Mouse (Mus musculus): ENCODE measurements around the gene Lamc3. TPM values are rescaled to one million over a fixed set of nuclear protein-coding genes. Genes with fewer than 3 reads are reported as not detected.

Gene Lamc3
- polyA plus RNA-seq, 1 experiment from 2014 or later, result 0.02 TPM

- TF ChIP-seq EP300 (IDR thresholded peaks at IDR 0.05; ENCODE audit: low read depth) (0 out of 2 replicates have a peak, but pooled peaks have one; percentile 21), CTCF (IDR thresholded peaks at IDR 0.05; ENCODE audit: low read depth) (no peak)
- WGBS (ENCODE audit: insufficient replicate concordance), result under 1% methylated on average over 59 of the region's 60 CpGs
- Histone ChIP-seq H3K4me1 (ENCODE audit: insufficient read depth) (peaks cover 13% of the 10 kb centered on the region), H3K27ac (ENCODE audit: low read depth) (peak within 1 kb of the TSS; percentile 78), H3K9ac (replicated peaks) (peak within 1 kb of the TSS; percentile 98), H3K36me3 (replicated peaks; ENCODE audit: insufficient read depth, low read length) (peaks cover 27% of the 10 kb centered on the region), H3K4me2 (ENCODE audit: low read depth, low read length) (peak within 1 kb of the TSS; percentile 77), H3K4me3 (ENCODE audit: low read depth, low read length) (peak within 1 kb of the TSS; percentile 94), H3K9me3 (ENCODE audit: low read length) (no peaks in the 10 kb centered on the region), H3K27me3 (ENCODE audit: insufficient read depth, low read length) (no peaks in the 10 kb centered on the region)
- DNase-seq (peak; percentile 99), ATAC-seq (peak; percentile 100)
Observed at GRCm38 (mm10) chr2:31974141-31974808, 87.2 kb downstream of the Lamc3 start, which contains the start of gene Nup214. TSS of gene Nup214 (plus strand) at chr2:31974436.

DNA sequence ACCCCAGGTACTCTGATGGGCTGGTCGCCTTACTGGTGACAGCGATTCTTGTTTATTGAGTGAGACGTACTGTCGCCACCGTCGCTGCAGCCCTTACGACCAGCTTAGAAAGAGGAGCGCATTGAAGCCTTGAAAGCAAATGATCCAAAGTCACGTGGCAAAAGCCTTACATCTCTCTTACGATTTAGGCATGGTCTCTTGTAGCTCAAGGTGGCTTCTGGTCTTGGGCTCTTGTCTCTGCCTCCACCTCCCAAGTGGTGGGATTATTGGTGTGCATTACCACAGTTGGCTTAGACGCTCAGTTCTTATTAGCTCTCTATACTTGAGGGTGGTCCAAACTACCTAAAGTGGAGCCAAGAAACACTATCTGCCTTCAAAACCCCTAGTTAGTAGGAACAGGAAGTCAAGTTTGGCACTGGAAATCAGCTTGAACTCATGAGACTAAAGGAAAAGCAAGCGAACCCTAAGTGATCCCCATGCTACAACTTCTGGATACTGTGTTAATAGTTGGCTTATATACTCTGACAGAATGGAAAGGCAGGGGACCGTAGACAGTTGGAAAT, 87.8 kb downstream of the Lamc3 start:
- ATAC-seq, result no peak
- WGBS (ENCODE audit: insufficient replicate concordance), result 6% methylated on average over 13 of the region's 13 CpGs
- H3K27ac ChIP-seq (ENCODE audit: low read depth), result peak overlapping the region; percentile 78
- peak overlapping the region; percentile 94 for H3K4me3 ChIP-seq (ENCODE audit: low read depth, low read length)
- no peaks in the 10 kb centered on the region for H3K27me3 ChIP-seq (ENCODE audit: insufficient read depth, low read length)
- peak overlapping the region; percentile 98 for H3K9ac ChIP-seq (replicated peaks)
- peaks cover 31% of the 10 kb centered on the region for H3K36me3 ChIP-seq (replicated peaks; ENCODE audit: insufficient read depth, low read length)
- peaks cover 13% of the 10 kb centered on the region for H3K4me1 ChIP-seq (ENCODE audit: insufficient read depth)
- no peak for DNase-seq
- TF ChIP-seq CTCF (IDR thresholded peaks at IDR 0.05; ENCODE audit: low read depth), result no peak
- no peak for TF ChIP-seq EP300 (IDR thresholded peaks at IDR 0.05; ENCODE audit: low read depth)
- H3K4me2 ChIP-seq (ENCODE audit: low read depth, low read length), result peak overlapping the region; percentile 77
- H3K9me3 ChIP-seq (ENCODE audit: low read length), result no peaks in the 10 kb centered on the region

DNA sequence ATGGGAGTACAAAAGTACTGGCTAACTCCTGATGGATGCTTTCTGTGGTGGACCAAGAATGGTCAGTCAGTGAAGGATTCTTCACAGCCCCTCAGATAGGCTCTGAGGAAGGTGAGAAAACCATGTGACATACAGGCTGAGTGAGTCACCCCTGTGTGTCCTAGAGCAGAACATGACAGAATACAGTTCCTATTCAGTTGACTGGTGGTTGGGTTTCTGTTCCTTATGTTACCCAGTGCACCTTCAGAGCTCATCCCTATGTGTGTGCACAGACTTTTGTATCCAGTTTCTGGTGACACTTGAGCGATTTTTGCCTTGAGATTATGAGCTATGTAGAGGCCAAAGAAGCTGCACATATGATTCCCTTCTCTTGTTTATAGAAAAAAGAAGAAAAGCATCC, 100.7 kb downstream of the Lamc3 start:
- H3K27ac ChIP-seq (ENCODE audit: low read depth), result no peak overlapping the region
- no peak overlapping the region for H3K4me2 ChIP-seq (ENCODE audit: low read depth, low read length)
- no peaks in the 10 kb centered on the region for H3K4me1 ChIP-seq (ENCODE audit: insufficient read depth)
- no peak overlapping the region for H3K9ac ChIP-seq (replicated peaks)
- ATAC-seq (no peak), DNase-seq (no peak)
- 88% methylated on average over 1 of the region's 1 CpGs for WGBS (ENCODE audit: insufficient replicate concordance)
- no peaks in the 10 kb centered on the region for H3K27me3 ChIP-seq (ENCODE audit: insufficient read depth, low read length)
- H3K9me3 ChIP-seq (ENCODE audit: low read length), result no peaks in the 10 kb centered on the region
- no peak overlapping the region for H3K4me3 ChIP-seq (ENCODE audit: low read depth, low read length)
- TF ChIP-seq EP300 (IDR thresholded peaks at IDR 0.05; ENCODE audit: low read depth), result no peak
- TF ChIP-seq CTCF (IDR thresholded peaks at IDR 0.05; ENCODE audit: low read depth), result no peak
- peaks cover 88% of the 10 kb centered on the region for H3K36me3 ChIP-seq (replicated peaks; ENCODE audit: insufficient read depth, low read length)

- no peak for ATAC-seq
- no peak for TF ChIP-seq EP300 (IDR thresholded peaks at IDR 0.05; ENCODE audit: low read depth)
- no peak for TF ChIP-seq CTCF (IDR thresholded peaks at IDR 0.05; ENCODE audit: low read depth)
- 89% methylated on average over 4 of the region's 4 CpGs for WGBS (ENCODE audit: insufficient replicate concordance)
- H3K4me2 ChIP-seq (ENCODE audit: low read depth, low read length), result no peak overlapping the region
- H3K9ac ChIP-seq (replicated peaks), result no peak overlapping the region
- H3K9me3 ChIP-seq (ENCODE audit: low read length), result no peaks in the 10 kb centered on the region
- no peak overlapping the region for H3K27ac ChIP-seq (ENCODE audit: low read depth)
- no peak overlapping the region for H3K4me3 ChIP-seq (ENCODE audit: low read depth, low read length)
- peaks cover 88% of the 10 kb centered on the region for H3K36me3 ChIP-seq (replicated peaks; ENCODE audit: insufficient read depth, low read length)
- H3K27me3 ChIP-seq (ENCODE audit: insufficient read depth, low read length), result no peaks in the 10 kb centered on the region
- H3K4me1 ChIP-seq (ENCODE audit: insufficient read depth), result no peaks in the 10 kb centered on the region
- DNase-seq, result no peak
Observed at GRCm38 (mm10) chr2:31990961-31991360, 103.9 kb downstream of the Lamc3 start.

DNA sequence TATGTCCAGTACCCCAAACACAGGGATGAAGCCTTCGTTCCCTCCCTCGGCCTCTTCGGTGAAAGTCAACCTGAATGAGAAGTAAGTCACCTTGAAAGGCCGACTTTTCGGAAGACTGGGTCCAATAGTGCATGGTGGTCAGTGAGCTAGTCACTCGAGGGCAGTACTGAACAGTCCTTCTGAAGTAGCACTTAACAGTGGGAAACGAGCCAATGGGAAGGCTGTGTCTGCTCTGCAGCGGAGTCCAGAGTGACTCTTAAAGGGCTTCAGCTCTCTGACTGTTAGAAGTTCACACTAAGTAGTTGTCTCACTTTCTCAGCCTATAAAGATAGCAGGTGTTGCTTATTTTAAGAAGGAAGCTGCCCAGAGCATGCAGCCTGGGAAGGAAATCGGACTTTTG, 107.8 kb downstream of the Lamc3 start:
- no peak for ATAC-seq
- Histone ChIP-seq H3K27me3 (ENCODE audit: insufficient read depth, low read length) (no peaks in the 10 kb centered on the region), H3K9me3 (ENCODE audit: low read length) (no peaks in the 10 kb centered on the region), H3K4me2 (ENCODE audit: low read depth, low read length) (no peak overlapping the region), H3K4me1 (ENCODE audit: insufficient read depth) (no peaks in the 10 kb centered on the region), H3K9ac (replicated peaks) (no peak overlapping the region), H3K27ac (ENCODE audit: low read depth) (no peak overlapping the region), H3K4me3 (ENCODE audit: low read depth, low read length) (no peak overlapping the region), H3K36me3 (replicated peaks; ENCODE audit: insufficient read depth, low read length) (peaks cover 88% of the 10 kb centered on the region)
- no peak for TF ChIP-seq CTCF (IDR thresholded peaks at IDR 0.05; ENCODE audit: low read depth)
- no peak for TF ChIP-seq EP300 (IDR thresholded peaks at IDR 0.05; ENCODE audit: low read depth)
- no peak for DNase-seq
- WGBS (ENCODE audit: insufficient replicate concordance), result 93% methylated on average over 9 of the region's 9 CpGs

DNA sequence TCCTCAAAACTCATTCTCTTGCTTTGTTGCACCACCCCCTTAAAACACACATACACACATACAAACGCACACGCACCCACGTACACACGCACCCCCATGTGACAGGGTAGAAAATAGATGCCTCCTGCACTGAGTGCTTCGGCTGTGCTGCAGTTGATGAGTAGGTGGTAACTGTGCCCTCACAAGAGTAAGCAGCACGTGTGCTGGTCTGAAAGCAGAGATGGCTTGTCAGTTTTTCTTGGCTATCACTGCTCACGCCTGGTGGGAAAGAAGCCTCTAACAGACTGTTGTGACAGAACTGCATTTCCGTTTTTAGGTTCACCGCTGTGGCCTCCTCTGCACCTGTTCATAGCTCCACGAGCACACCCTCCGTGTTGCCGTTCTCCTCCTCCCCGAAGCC, 109.0 kb downstream of the Lamc3 start:
- DNase-seq, result no peak
- Histone ChIP-seq H3K27ac (ENCODE audit: low read depth) (no peak overlapping the region), H3K4me2 (ENCODE audit: low read depth, low read length) (no peak overlapping the region), H3K9ac (replicated peaks) (no peak overlapping the region), H3K9me3 (ENCODE audit: low read length) (no peaks in the 10 kb centered on the region), H3K27me3 (ENCODE audit: insufficient read depth, low read length) (no peaks in the 10 kb centered on the region), H3K4me3 (ENCODE audit: low read depth, low read length) (no peak overlapping the region), H3K4me1 (ENCODE audit: insufficient read depth) (no peaks in the 10 kb centered on the region), H3K36me3 (replicated peaks; ENCODE audit: insufficient read depth, low read length) (peaks cover 86% of the 10 kb centered on the region)
- ATAC-seq, result no peak
- WGBS (ENCODE audit: insufficient replicate concordance), result 89% methylated on average over 13 of the region's 13 CpGs
- TF ChIP-seq CTCF (IDR thresholded peaks at IDR 0.05; ENCODE audit: low read depth), result no peak
- no peak for TF ChIP-seq EP300 (IDR thresholded peaks at IDR 0.05; ENCODE audit: low read depth)

Other genes with a start within 250 kb of the Lamc3 start
- not detected in 2 replicates for gene Prdm12, start 247.3 kb upstream of the Lamc3 start, polyA plus RNA-seq (2015; fragmentation: Nextera tagmentation; extraction: Ambion mirVana)
- 14.2 and 14.6 TPM in 2 replicates for gene Exosc2, start 216.6 kb upstream of the Lamc3 start, polyA plus RNA-seq (2015; fragmentation: Nextera tagmentation; extraction: Ambion mirVana)
- gene Abl1, start 198.9 kb upstream of the Lamc3 start, polyA plus RNA-seq (2015; fragmentation: Nextera tagmentation; extraction: Ambion mirVana), result 4.1 and 4.5 TPM in 2 replicates
- 0.07 and 0.08 TPM in 2 replicates for gene Qrfp, start 76.7 kb upstream of the Lamc3 start, polyA plus RNA-seq (2015; fragmentation: Nextera tagmentation; extraction: Ambion mirVana)
- gene Fibcd1, start 41.3 kb upstream of the Lamc3 start, polyA plus RNA-seq (2015; fragmentation: Nextera tagmentation; extraction: Ambion mirVana), result not detected in 2 replicates
- gene Aif1l, start 62.8 kb downstream of the Lamc3 start, polyA plus RNA-seq (2015; fragmentation: Nextera tagmentation; extraction: Ambion mirVana), result 0.39 and 0.94 TPM in 2 replicates
- gene Nup214, start 87.1 kb downstream of the Lamc3 start, polyA plus RNA-seq (2015; fragmentation: Nextera tagmentation; extraction: Ambion mirVana), result 20.8 and 31.2 TPM in 2 replicates
- gene Fam78a, start 197.6 kb downstream of the Lamc3 start, polyA plus RNA-seq (2015; fragmentation: Nextera tagmentation; extraction: Ambion mirVana), result 3.8 and 4.3 TPM in 2 replicates
- gene Plpp7, start 208.2 kb downstream of the Lamc3 start, polyA plus RNA-seq (2015; fragmentation: Nextera tagmentation; extraction: Ambion mirVana), result 1.6 and 1.7 TPM in 2 replicates

Data from liver, postnatal 0 days (tissue).